Mouse (Mus musculus): ENCODE data around the gene Ifitm5. TPM values are rescaled to one million over a fixed set of nuclear protein-coding genes. Genes with fewer than 3 reads are reported as not detected.

The Ifitm5 gene
- polyA plus RNA-seq (2014; fragmentation: Nextera tagmentation; extraction: Ambion mirVana): 108 and 179 TPM in 2 replicates

- H3K27me3 ChIP-seq (replicated peaks; ENCODE audit: control insufficient read depth, insufficient read depth, low read length): no peaks in the 10 kb centered on the region
- peaks cover 62% of the 10 kb centered on the region for H3K36me3 ChIP-seq (ENCODE audit: control insufficient read depth, insufficient read depth, low read length)
- DNase-seq (ENCODE audit: low spot score) (no peak), ATAC-seq (ENCODE audit: low read depth) (no peak)
- no peaks in the 10 kb centered on the region for H3K9me3 ChIP-seq (ENCODE audit: control insufficient read depth, low read length)
- 0 out of 2 replicates have a peak within 1 kb of the TSS, but pooled peaks have one; percentile 2 for H3K4me3 ChIP-seq (ENCODE audit: low read depth, low read length)
- 81% methylated on average over 16 of the region's 16 CpGs for WGBS
- no peak within 1 kb of the TSS; the same call in 1 of the 2 replicates for H3K9ac ChIP-seq (ENCODE audit: low read depth, low read length)
- 0 out of 2 replicates have a peak within 1 kb of the TSS, but pooled peaks have one; percentile 10 for H3K4me2 ChIP-seq (ENCODE audit: low read depth, low read length)
- H3K4me1 ChIP-seq (ENCODE audit: control insufficient read depth, insufficient read depth, low read length): peaks cover 30% of the 10 kb centered on the region
- H3K27ac ChIP-seq (replicated peaks; ENCODE audit: low read depth, low read length): peak within 1 kb of the TSS; percentile 39
Observed at GRCm38 (mm10) chr7:140949824-140950530, at the start of gene Ifitm5. Gene Ifitm5, minus strand, starts transcription at chr7:140950291.

- no peaks in the 10 kb centered on the region for H3K4me1 ChIP-seq (ENCODE audit: control insufficient read depth, insufficient read depth, low read length)
- H3K4me3 ChIP-seq (ENCODE audit: low read depth, low read length): no peak overlapping the region
- H3K27me3 ChIP-seq (replicated peaks; ENCODE audit: control insufficient read depth, insufficient read depth, low read length): no peaks in the 10 kb centered on the region
- no peak overlapping the region for H3K4me2 ChIP-seq (ENCODE audit: low read depth, low read length)
- no peak for ATAC-seq (ENCODE audit: low read depth)
- no peaks in the 10 kb centered on the region for H3K9me3 ChIP-seq (ENCODE audit: control insufficient read depth, low read length)
- no peak for DNase-seq (ENCODE audit: low spot score)
- H3K36me3 ChIP-seq (ENCODE audit: control insufficient read depth, insufficient read depth, low read length): no peaks in the 10 kb centered on the region
- 81% methylated on average over 11 of the region's 11 CpGs for WGBS
- H3K9ac ChIP-seq (ENCODE audit: low read depth, low read length): no peak overlapping the region
- no peak overlapping the region for H3K27ac ChIP-seq (replicated peaks; ENCODE audit: low read depth, low read length)
Observed at GRCm38 (mm10) chr7:140998853-140999700, 49.0 kb upstream of the Ifitm5 start.

GRCm38 (mm10) chr7:140997817-140998216 lies 47.7 kb upstream of the Ifitm5 start:
- Histone ChIP-seq H3K9me3 (ENCODE audit: control insufficient read depth, low read length) (no peaks in the 10 kb centered on the region), H3K9ac (ENCODE audit: low read depth, low read length) (no peak overlapping the region), H3K4me2 (ENCODE audit: low read depth, low read length) (no peak overlapping the region), H3K27me3 (replicated peaks; ENCODE audit: control insufficient read depth, insufficient read depth, low read length) (no peaks in the 10 kb centered on the region), H3K4me3 (ENCODE audit: low read depth, low read length) (no peak overlapping the region), H3K27ac (replicated peaks; ENCODE audit: low read depth, low read length) (no peak overlapping the region), H3K36me3 (ENCODE audit: control insufficient read depth, insufficient read depth, low read length) (no peaks in the 10 kb centered on the region), H3K4me1 (ENCODE audit: control insufficient read depth, insufficient read depth, low read length) (no peaks in the 10 kb centered on the region)
- DNase-seq (ENCODE audit: low spot score) (no peak), ATAC-seq (ENCODE audit: low read depth) (no peak)
- WGBS: 72% methylated on average over 1 of the region's 1 CpGs

- H3K4me1 ChIP-seq (ENCODE audit: control insufficient read depth, insufficient read depth, low read length): no peaks in the 10 kb centered on the region
- H3K27me3 ChIP-seq (replicated peaks; ENCODE audit: control insufficient read depth, insufficient read depth, low read length): no peaks in the 10 kb centered on the region
- no peaks in the 10 kb centered on the region for H3K9me3 ChIP-seq (ENCODE audit: control insufficient read depth, low read length)
- no peak overlapping the region for H3K4me2 ChIP-seq (ENCODE audit: low read depth, low read length)
- WGBS: 87% methylated on average over 14 of the region's 14 CpGs
- no peak overlapping the region for H3K27ac ChIP-seq (replicated peaks; ENCODE audit: low read depth, low read length)
- DNase-seq (ENCODE audit: low spot score) (no peak), ATAC-seq (ENCODE audit: low read depth) (no peak)
- H3K9ac ChIP-seq (ENCODE audit: low read depth, low read length): no peak overlapping the region
- no peaks in the 10 kb centered on the region for H3K36me3 ChIP-seq (ENCODE audit: control insufficient read depth, insufficient read depth, low read length)
- H3K4me3 ChIP-seq (ENCODE audit: low read depth, low read length): no peak overlapping the region
Observed at GRCm38 (mm10) chr7:140991117-140991689, 41.1 kb upstream of the Ifitm5 start.

- no peaks in the 10 kb centered on the region for H3K4me1 ChIP-seq (ENCODE audit: control insufficient read depth, insufficient read depth, low read length)
- H3K4me2 ChIP-seq (ENCODE audit: low read depth, low read length): no peak overlapping the region
- ATAC-seq (ENCODE audit: low read depth) (no peak), DNase-seq (ENCODE audit: low spot score) (no peak)
- WGBS: 66% methylated on average over 5 of the region's 5 CpGs
- no peak overlapping the region for H3K9ac ChIP-seq (ENCODE audit: low read depth, low read length)
- no peak overlapping the region for H3K4me3 ChIP-seq (ENCODE audit: low read depth, low read length)
- H3K27me3 ChIP-seq (replicated peaks; ENCODE audit: control insufficient read depth, insufficient read depth, low read length): no peaks in the 10 kb centered on the region
- H3K27ac ChIP-seq (replicated peaks; ENCODE audit: low read depth, low read length): no peak overlapping the region
- no peaks in the 10 kb centered on the region for H3K9me3 ChIP-seq (ENCODE audit: control insufficient read depth, low read length)
- H3K36me3 ChIP-seq (ENCODE audit: control insufficient read depth, insufficient read depth, low read length): no peaks in the 10 kb centered on the region
Observed at GRCm38 (mm10) chr7:140990622-140991021, 40.5 kb upstream of the Ifitm5 start.

GRCm38 (mm10) chr7:140990185-140990584 lies 40.1 kb upstream of the Ifitm5 start:
- DNase-seq (ENCODE audit: low spot score) (no peak), ATAC-seq (ENCODE audit: low read depth) (no peak)
- H3K4me2 ChIP-seq (ENCODE audit: low read depth, low read length): no peak overlapping the region
- no peaks in the 10 kb centered on the region for H3K36me3 ChIP-seq (ENCODE audit: control insufficient read depth, insufficient read depth, low read length)
- WGBS: 54% methylated on average over 6 of the region's 6 CpGs
- no peak overlapping the region for H3K27ac ChIP-seq (replicated peaks; ENCODE audit: low read depth, low read length)
- no peaks in the 10 kb centered on the region for H3K4me1 ChIP-seq (ENCODE audit: control insufficient read depth, insufficient read depth, low read length)
- H3K4me3 ChIP-seq (ENCODE audit: low read depth, low read length): no peak overlapping the region
- no peak overlapping the region for H3K9ac ChIP-seq (ENCODE audit: low read depth, low read length)
- no peaks in the 10 kb centered on the region for H3K9me3 ChIP-seq (ENCODE audit: control insufficient read depth, low read length)
- H3K27me3 ChIP-seq (replicated peaks; ENCODE audit: control insufficient read depth, insufficient read depth, low read length): no peaks in the 10 kb centered on the region

- WGBS: 76% methylated on average over 4 of the region's 4 CpGs
- no peak for ATAC-seq (ENCODE audit: low read depth)
Observed at GRCm38 (mm10) chr7:140989022-140989421, 38.9 kb upstream of the Ifitm5 start.

GRCm38 (mm10) chr7:140987182-140988138 lies 37.4 kb upstream of the Ifitm5 start:
- H3K4me1 ChIP-seq (ENCODE audit: control insufficient read depth, insufficient read depth, low read length): no peaks in the 10 kb centered on the region
- 68% methylated on average over 17 of the region's 17 CpGs for WGBS
- H3K9me3 ChIP-seq (ENCODE audit: control insufficient read depth, low read length): no peaks in the 10 kb centered on the region
- no peak overlapping the region for H3K4me2 ChIP-seq (ENCODE audit: low read depth, low read length)
- H3K36me3 ChIP-seq (ENCODE audit: control insufficient read depth, insufficient read depth, low read length): no peaks in the 10 kb centered on the region
- no peak for ATAC-seq (ENCODE audit: low read depth)
- no peak overlapping the region for H3K4me3 ChIP-seq (ENCODE audit: low read depth, low read length)
- H3K27me3 ChIP-seq (replicated peaks; ENCODE audit: control insufficient read depth, insufficient read depth, low read length): no peaks in the 10 kb centered on the region
- H3K27ac ChIP-seq (replicated peaks; ENCODE audit: low read depth, low read length): no peak overlapping the region
- peak; percentile 47 for DNase-seq (ENCODE audit: low spot score)
- H3K9ac ChIP-seq (ENCODE audit: low read depth, low read length): no peak overlapping the region

More at GRCm38 (mm10) chr7:140989022-140989421, 38.9 kb upstream of the Ifitm5 start:
- Histone ChIP-seq H3K9me3 (ENCODE audit: control insufficient read depth, low read length) (no peaks in the 10 kb centered on the region), H3K9ac (ENCODE audit: low read depth, low read length) (no peak overlapping the region), H3K27me3 (replicated peaks; ENCODE audit: control insufficient read depth, insufficient read depth, low read length) (no peaks in the 10 kb centered on the region), H3K4me3 (ENCODE audit: low read depth, low read length) (no peak overlapping the region), H3K27ac (replicated peaks; ENCODE audit: low read depth, low read length) (no peak overlapping the region), H3K36me3 (ENCODE audit: control insufficient read depth, insufficient read depth, low read length) (no peaks in the 10 kb centered on the region), H3K4me1 (ENCODE audit: control insufficient read depth, insufficient read depth, low read length) (no peaks in the 10 kb centered on the region), H3K4me2 (ENCODE audit: low read depth, low read length) (no peak overlapping the region)
- DNase-seq (ENCODE audit: low spot score): no peak
